Mouse (Mus musculus): ENCODE measurements around the gene Cxcr2.

Cxcr2 gene

GRCm38 (mm10) chr1:74153461-74154184 is at the start of gene Cxcr2:
TSS of gene Cxcr2 (plus strand) at chr1:74153989.
- no peak for DNase-seq (ENCODE audit: low read depth, low spot score)

GRCm38 (mm10) chr1:74105660-74106059 is 48.1 kb upstream of the Cxcr2 start:
- DNase-seq (ENCODE audit: low read depth, low spot score) = no peak

GRCm38 (mm10) chr1:74106214-74106613 is 47.6 kb upstream of the Cxcr2 start:
- no peak for DNase-seq (ENCODE audit: low read depth, low spot score)

GRCm38 (mm10) chr1:74107931-74108618 is 45.7 kb upstream of the Cxcr2 start:
- no peak for DNase-seq (ENCODE audit: low read depth, low spot score)

GRCm38 (mm10) chr1:74109670-74110069 is 44.1 kb upstream of the Cxcr2 start:
- no peak for DNase-seq (ENCODE audit: low read depth, low spot score)

- DNase-seq (ENCODE audit: low read depth, low spot score) = peak; percentile 74
These were observed 42.7 kb upstream of the Cxcr2 start for GRCm38 (mm10) chr1:74110932-74111695.

- DNase-seq (ENCODE audit: low read depth, low spot score) = no peak
These were observed 42.1 kb upstream of the Cxcr2 start for GRCm38 (mm10) chr1:74111696-74112030.

GRCm38 (mm10) chr1:74113071-74113470 is 40.7 kb upstream of the Cxcr2 start:
- DNase-seq (ENCODE audit: low read depth, low spot score) = no peak

GRCm38 (mm10) chr1:74117876-74118275 is 35.9 kb upstream of the Cxcr2 start:
- no peak for DNase-seq (ENCODE audit: low read depth, low spot score)

- DNase-seq (ENCODE audit: low read depth, low spot score) = no peak
These were observed 34.7 kb upstream of the Cxcr2 start for GRCm38 (mm10) chr1:74119115-74119514.

GRCm38 (mm10) chr1:74121138-74121537 is 32.7 kb upstream of the Cxcr2 start:
- DNase-seq (ENCODE audit: low read depth, low spot score) = no peak

GRCm38 (mm10) chr1:74121821-74122576 is 31.8 kb upstream of the Cxcr2 start:
- no peak for DNase-seq (ENCODE audit: low read depth, low spot score)

- no peak for DNase-seq (ENCODE audit: low read depth, low spot score)
These were observed 30.6 kb upstream of the Cxcr2 start for GRCm38 (mm10) chr1:74123215-74123614.

- no peak for DNase-seq (ENCODE audit: low read depth, low spot score)
These were observed 29.5 kb upstream of the Cxcr2 start, which contains the start of gene Tns1 for GRCm38 (mm10) chr1:74124021-74124981. TSS of gene Tns1 (minus strand) at chr1:74124449.

GRCm38 (mm10) chr1:74124991-74125552 is 28.7 kb upstream of the Cxcr2 start, which contains the start of gene Rufy4:
TSS of gene Rufy4 (plus strand) at chr1:74125541.
- no peak for DNase-seq (ENCODE audit: low read depth, low spot score)

GRCm38 (mm10) chr1:74130883-74131659 is 22.7 kb upstream of the Cxcr2 start:
- no peak for DNase-seq (ENCODE audit: low read depth, low spot score)

GRCm38 (mm10) chr1:74132011-74132410 is 21.8 kb upstream of the Cxcr2 start:
- no peak for DNase-seq (ENCODE audit: low read depth, low spot score)

- no peak for DNase-seq (ENCODE audit: low read depth, low spot score)
These were observed 19.8 kb upstream of the Cxcr2 start for GRCm38 (mm10) chr1:74133954-74134353.

- DNase-seq (ENCODE audit: low read depth, low spot score) = no peak
These were observed 18.4 kb upstream of the Cxcr2 start for GRCm38 (mm10) chr1:74135326-74135950.

Measured in WW6 (cell line).